Mouse (Mus musculus) brain, adult 2 months (tissue): Measurements from ENCODE around the gene Tbc1d16.
"Not testable (repeated sequence)": the region's sequence is repeated elsewhere in the genome, so short reads cannot be mapped to it uniquely, and the experiment has no call there.

Source experiments
- DNase-seq: peaks from one replicate; pipeline ENCODE4 v3.0.0; 2011; ENCODE audit warnings: low read depth, low spot score

The Tbc1d16 gene

GRCm38 (mm10) chr11:119118905-119119304 is 109.4 kb downstream of the Tbc1d16 start:
- peak; percentile 61 for DNase-seq

- no peak for DNase-seq
Observed at GRCm38 (mm10) chr11:119117945-119118344, 110.4 kb downstream of the Tbc1d16 start.

- DNase-seq = no peak
Observed at GRCm38 (mm10) chr11:119116992-119117391, 111.3 kb downstream of the Tbc1d16 start.

- no peak for DNase-seq
Observed at GRCm38 (mm10) chr11:119112721-119113120, 115.6 kb downstream of the Tbc1d16 start.

- DNase-seq = no peak
Observed at GRCm38 (mm10) chr11:119111345-119111744, 117.0 kb downstream of the Tbc1d16 start.

- no peak for DNase-seq
Observed at GRCm38 (mm10) chr11:119109415-119110071, 118.8 kb downstream of the Tbc1d16 start.

- DNase-seq = no peak
Observed at GRCm38 (mm10) chr11:119108573-119109263, 119.6 kb downstream of the Tbc1d16 start.

- no peak for DNase-seq
Observed at GRCm38 (mm10) chr11:119106289-119106688, 122.0 kb downstream of the Tbc1d16 start.

GRCm38 (mm10) chr11:119105748-119106147 is 122.6 kb downstream of the Tbc1d16 start:
- no peak for DNase-seq

- no peak for DNase-seq
Observed at GRCm38 (mm10) chr11:119105071-119105609, 123.2 kb downstream of the Tbc1d16 start.

GRCm38 (mm10) chr11:119103991-119104390 is 124.3 kb downstream of the Tbc1d16 start:
- no peak for DNase-seq

- DNase-seq = not testable (repeated sequence)
Observed at GRCm38 (mm10) chr11:119100355-119100754, 127.9 kb downstream of the Tbc1d16 start.

GRCm38 (mm10) chr11:119098202-119098601 is 130.1 kb downstream of the Tbc1d16 start:
- DNase-seq = no peak

- DNase-seq = peak; percentile 58
Observed at GRCm38 (mm10) chr11:119095441-119095840, 132.9 kb downstream of the Tbc1d16 start.

GRCm38 (mm10) chr11:119093322-119093721 is 135.0 kb downstream of the Tbc1d16 start:
- DNase-seq = no peak
